Mouse (Mus musculus): Measurements from ENCODE around the gene Frmd4a.

Frmd4a gene

GRCm38 (mm10) chr2:4391091-4391490 is 373.6 kb downstream of the Frmd4a start:
- no peak for DNase-seq (ENCODE audit: low read depth, low spot score)

- DNase-seq (ENCODE audit: low read depth, low spot score): peak; percentile 47
Observed at GRCm38 (mm10) chr2:4391678-4392085, 374.2 kb downstream of the Frmd4a start.

- no peak for DNase-seq (ENCODE audit: low read depth, low spot score)
Observed at GRCm38 (mm10) chr2:4393046-4393445, 375.5 kb downstream of the Frmd4a start.

- DNase-seq (ENCODE audit: low read depth, low spot score): no peak
Observed at GRCm38 (mm10) chr2:4394641-4395040, 377.1 kb downstream of the Frmd4a start.

- no peak for DNase-seq (ENCODE audit: low read depth, low spot score)
Observed at GRCm38 (mm10) chr2:4399721-4400120, 382.2 kb downstream of the Frmd4a start.

- DNase-seq (ENCODE audit: low read depth, low spot score): no peak
Observed at GRCm38 (mm10) chr2:4400771-4401596, 383.5 kb downstream of the Frmd4a start.

GRCm38 (mm10) chr2:4401597-4402581 is 384.4 kb downstream of the Frmd4a start:
- peak; percentile 59 for DNase-seq (ENCODE audit: low read depth, low spot score)

GRCm38 (mm10) chr2:4406977-4407376 is 389.5 kb downstream of the Frmd4a start:
- DNase-seq (ENCODE audit: low read depth, low spot score): peak; percentile 74

GRCm38 (mm10) chr2:4409810-4410433 is 392.4 kb downstream of the Frmd4a start:
- DNase-seq (ENCODE audit: low read depth, low spot score): no peak

- no peak for DNase-seq (ENCODE audit: low read depth, low spot score)
Observed at GRCm38 (mm10) chr2:4412870-4413595, 395.5 kb downstream of the Frmd4a start.

GRCm38 (mm10) chr2:4413596-4414335 is 396.2 kb downstream of the Frmd4a start:
- DNase-seq (ENCODE audit: low read depth, low spot score): no peak

GRCm38 (mm10) chr2:4420679-4421312 is 403.3 kb downstream of the Frmd4a start:
- no peak for DNase-seq (ENCODE audit: low read depth, low spot score)

- no peak for DNase-seq (ENCODE audit: low read depth, low spot score)
Observed at GRCm38 (mm10) chr2:4421757-4422156, 404.2 kb downstream of the Frmd4a start.

- no peak for DNase-seq (ENCODE audit: low read depth, low spot score)
Observed at GRCm38 (mm10) chr2:4423896-4424295, 406.4 kb downstream of the Frmd4a start.

- no peak for DNase-seq (ENCODE audit: low read depth, low spot score)
Observed at GRCm38 (mm10) chr2:4428407-4428855, 410.9 kb downstream of the Frmd4a start.

GRCm38 (mm10) chr2:4433119-4433518 is 415.6 kb downstream of the Frmd4a start:
- DNase-seq (ENCODE audit: low read depth, low spot score): no peak

- no peak for DNase-seq (ENCODE audit: low read depth, low spot score)
Observed at GRCm38 (mm10) chr2:4435051-4435450, 417.5 kb downstream of the Frmd4a start.

GRCm38 (mm10) chr2:4436361-4437231 is 419.1 kb downstream of the Frmd4a start:
- DNase-seq (ENCODE audit: low read depth, low spot score): peak; percentile 73

GRCm38 (mm10) chr2:4438739-4439138 is 421.2 kb downstream of the Frmd4a start:
- DNase-seq (ENCODE audit: low read depth, low spot score): no peak
